Mouse (Mus musculus) adipocyte (in vitro differentiated cells): ENCODE results near the gene A4gnt.
A peak's percentile ranks its signal among the peaks of the same experiment; 100 is the strongest.
"Not testable (repeated sequence)": the region's sequence is repeated elsewhere in the genome, so short reads cannot be mapped to it uniquely, and the experiment has no call there.

Experiments
- DNase-seq: peaks from one replicate; pipeline ENCODE4 v3.0.0-alpha.2; 2016; ENCODE audit warnings: low spot score

A4gnt gene

GRCm38 (mm10) chr9:99612202-99612601 lies at the start of gene A4gnt:
Gene A4gnt, plus strand, starts transcription at chr9:99612502.
- DNase-seq = no peak

- DNase-seq = peak; percentile 87
These were observed 48.6 kb upstream of the A4gnt start for GRCm38 (mm10) chr9:99563714-99564113.

- peak; percentile 67 for DNase-seq
These were observed 44.3 kb upstream of the A4gnt start for GRCm38 (mm10) chr9:99568023-99568346.

- peak; percentile 88 for DNase-seq
These were observed 43.8 kb upstream of the A4gnt start, which contains the start of gene Armc8 for GRCm38 (mm10) chr9:99568347-99569070. Gene Armc8, minus strand, starts transcription at chr9:99568899.

GRCm38 (mm10) chr9:99569071-99569397 lies 43.3 kb upstream of the A4gnt start:
- DNase-seq = no peak

GRCm38 (mm10) chr9:99575677-99576480 lies 36.4 kb upstream of the A4gnt start, which contains the start of gene Dbr1:
Gene Dbr1, plus strand, starts transcription at chr9:99575799.
- DNase-seq = peak; percentile 92

GRCm38 (mm10) chr9:99580655-99581054 lies 31.6 kb upstream of the A4gnt start:
- DNase-seq = peak; percentile 67

GRCm38 (mm10) chr9:99587505-99588202 lies 24.6 kb upstream of the A4gnt start:
- DNase-seq = peak; percentile 63

- no peak for DNase-seq
These were observed 21.2 kb upstream of the A4gnt start for GRCm38 (mm10) chr9:99591144-99591543.

GRCm38 (mm10) chr9:99599127-99599526 lies 13.2 kb upstream of the A4gnt start:
- not testable (repeated sequence) for DNase-seq

- DNase-seq = peak; percentile 24
These were observed 8.7 kb upstream of the A4gnt start for GRCm38 (mm10) chr9:99603566-99603965.

- no peak for DNase-seq
These were observed 7.4 kb downstream of the A4gnt start for GRCm38 (mm10) chr9:99619688-99620087.

GRCm38 (mm10) chr9:99620196-99620595 lies 7.9 kb downstream of the A4gnt start:
- no peak for DNase-seq

- no peak for DNase-seq
These were observed 9.7 kb downstream of the A4gnt start for GRCm38 (mm10) chr9:99622034-99622433.

- DNase-seq = no peak
These were observed 10.7 kb downstream of the A4gnt start for GRCm38 (mm10) chr9:99622966-99623365.

GRCm38 (mm10) chr9:99624117-99624516 lies 11.8 kb downstream of the A4gnt start:
- peak; percentile 29 for DNase-seq

- no peak for DNase-seq
These were observed 16.3 kb downstream of the A4gnt start for GRCm38 (mm10) chr9:99628581-99628980.

GRCm38 (mm10) chr9:99629281-99630011 lies 17.1 kb downstream of the A4gnt start, which contains the start of gene Dzip1l:
Gene Dzip1l, plus strand, starts transcription at chr9:99629496.
- DNase-seq = peak; percentile 29

GRCm38 (mm10) chr9:99630071-99630470 lies 17.8 kb downstream of the A4gnt start:
- DNase-seq = peak; percentile 50

GRCm38 (mm10) chr9:99630528-99631125 lies 18.3 kb downstream of the A4gnt start:
- DNase-seq = peak; percentile 8

GRCm38 (mm10) chr9:99631781-99632180 lies 19.5 kb downstream of the A4gnt start:
- peak; percentile 11 for DNase-seq
